Mouse (Mus musculus): ENCODE measurements around the gene 6430548M08Rik.

Gene 6430548M08Rik
- long read RNA-seq, experiment 1, full-length matches to known transcripts = 3 of 27 reads
- long read RNA-seq, experiment 1, partial matches to known transcripts = 6 of 27 reads
- long read RNA-seq, experiment 1, other reads (novel, unspliced or antisense) = 18 of 27 reads
- long read RNA-seq, experiment 2, full-length matches to known transcripts = 1 of 18 reads
- long read RNA-seq, experiment 2, partial matches to known transcripts = 5 of 18 reads
- long read RNA-seq, experiment 2, other reads (novel, unspliced or antisense) = 12 of 18 reads

DNA sequence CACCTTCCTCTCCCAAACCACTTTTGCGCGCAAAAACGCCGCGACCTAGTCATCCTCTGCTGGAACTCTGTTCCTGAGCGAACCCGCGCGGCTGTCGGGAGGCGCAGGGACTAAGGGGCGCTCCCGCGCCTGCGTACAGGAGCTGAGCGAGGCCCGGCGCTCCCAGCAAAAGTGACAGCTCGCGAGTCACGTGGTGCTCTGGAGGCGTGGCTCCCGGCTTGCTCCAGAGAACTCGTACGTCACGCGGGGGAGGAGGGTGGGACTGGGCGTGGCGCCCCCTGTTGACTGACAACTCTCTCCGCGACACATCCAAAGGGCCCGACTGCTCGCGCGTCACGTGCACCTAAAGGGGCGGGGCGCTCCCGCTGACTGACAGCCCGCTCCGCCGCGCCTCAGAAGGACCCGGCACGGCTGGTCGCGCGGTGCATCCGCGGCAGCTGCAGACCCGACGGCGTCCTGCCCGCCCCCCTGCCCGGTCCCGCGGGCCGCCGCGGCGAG is at the start of gene 6430548M08Rik:
Gene 6430548M08Rik, plus strand, starts transcription at position 395 of the 498 bp plus-strand sequence.
- intact Hi-C loops (cut with DNase I) = no loop called here

DNA sequence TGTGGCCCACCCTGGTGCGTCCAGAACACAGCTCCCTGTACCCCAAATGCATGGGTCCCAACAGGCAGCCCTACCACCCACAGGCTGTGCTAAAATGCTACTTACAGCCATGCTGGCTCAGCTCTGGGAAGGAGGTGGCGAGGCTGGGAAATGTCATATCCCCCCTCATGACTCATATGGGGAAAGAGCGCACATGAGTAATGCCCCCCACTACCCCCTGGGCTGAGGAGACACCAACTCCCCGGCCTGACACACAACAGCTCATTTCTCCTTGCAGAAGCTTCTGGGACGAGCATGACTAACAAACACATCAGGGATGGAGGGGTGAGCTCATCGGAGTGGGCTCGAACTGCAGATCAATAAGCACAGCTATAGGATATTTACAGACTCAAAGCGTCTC is 48.3 kb upstream of the 6430548M08Rik start:
- intact Hi-C loops (cut with DNase I) = no loop called here

DNA sequence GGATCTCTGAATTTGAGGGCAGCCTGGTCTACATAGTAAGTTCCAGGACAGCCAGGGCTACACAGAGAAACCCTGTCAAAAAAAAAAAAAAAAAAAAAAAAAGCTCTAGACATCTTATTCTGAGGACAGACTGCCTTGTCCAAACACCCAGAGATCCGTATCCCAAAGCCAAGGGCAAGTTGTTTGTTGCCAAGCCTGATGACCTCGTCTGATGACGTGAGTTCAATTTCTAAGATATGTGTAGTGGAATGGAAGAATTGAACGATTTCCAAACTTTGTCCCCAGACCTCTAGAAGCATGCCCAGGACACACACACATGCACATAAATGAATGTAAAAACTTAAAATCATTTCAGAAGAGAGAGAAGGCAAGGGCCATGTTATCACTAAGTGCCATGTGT is 47.7 kb upstream of the 6430548M08Rik start:
- intact Hi-C loops (cut with DNase I) = no loop called here

DNA sequence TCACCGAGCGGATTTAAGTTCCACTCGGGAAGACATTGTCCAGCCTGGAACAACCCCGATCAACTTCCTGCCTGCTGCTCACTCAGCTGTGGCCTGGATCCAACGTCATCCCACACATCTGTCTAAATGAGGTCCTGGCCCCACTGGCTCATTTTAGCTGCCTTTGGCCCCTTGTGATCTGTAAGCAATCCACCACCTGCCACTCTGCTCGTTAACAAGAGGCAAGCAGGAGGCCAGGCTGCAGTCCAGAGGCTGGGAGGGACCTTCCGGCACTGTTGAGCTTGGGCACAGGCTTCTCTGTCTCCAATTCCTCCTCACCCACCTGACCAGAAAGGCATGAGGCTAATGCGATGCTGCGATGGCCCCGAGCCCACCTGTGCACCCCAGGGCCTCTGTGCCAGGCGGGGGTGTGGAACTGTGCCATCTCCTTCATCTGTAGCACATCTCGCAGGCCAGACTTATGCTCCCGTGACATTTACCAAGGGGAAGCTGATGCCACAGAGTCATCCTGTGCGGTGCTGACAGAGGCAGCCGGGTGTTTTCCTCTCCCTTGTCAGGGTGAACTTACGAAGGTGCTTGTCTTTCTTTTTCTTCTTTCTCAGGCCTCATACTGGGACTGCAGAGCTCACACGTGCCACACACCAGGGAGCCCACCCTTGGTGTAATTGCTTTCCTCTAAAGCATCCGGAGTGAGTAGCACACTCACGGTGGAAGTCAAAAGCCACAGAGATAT is 45.9 kb upstream of the 6430548M08Rik start:
- intact Hi-C loops (cut with DNase I) = no loop called here

DNA sequence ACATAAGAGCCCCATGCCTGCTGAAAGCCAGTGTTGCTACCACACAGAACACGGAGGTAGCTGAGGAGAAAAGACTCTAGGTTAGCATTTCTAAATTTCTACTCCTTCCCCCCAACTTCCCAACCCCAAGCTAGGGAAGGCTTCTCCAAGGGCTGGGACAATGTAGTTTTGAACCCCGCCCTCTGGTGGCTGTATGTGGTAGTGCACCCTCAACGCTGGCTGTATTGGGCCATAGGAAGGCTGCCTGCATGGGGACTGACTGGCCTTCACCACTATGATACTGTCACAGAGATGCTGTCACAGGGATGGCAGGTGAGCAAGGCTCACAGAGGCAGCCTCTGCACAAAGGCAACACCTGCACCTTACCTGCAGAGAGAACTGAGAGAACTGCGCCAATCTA is 42.3 kb upstream of the 6430548M08Rik start:
- intact Hi-C loops (cut with DNase I) = loop anchor here (2.0 kb wide), 1 partner anchor 91 kb away; no protein-coding TSS in a partner anchor

DNA sequence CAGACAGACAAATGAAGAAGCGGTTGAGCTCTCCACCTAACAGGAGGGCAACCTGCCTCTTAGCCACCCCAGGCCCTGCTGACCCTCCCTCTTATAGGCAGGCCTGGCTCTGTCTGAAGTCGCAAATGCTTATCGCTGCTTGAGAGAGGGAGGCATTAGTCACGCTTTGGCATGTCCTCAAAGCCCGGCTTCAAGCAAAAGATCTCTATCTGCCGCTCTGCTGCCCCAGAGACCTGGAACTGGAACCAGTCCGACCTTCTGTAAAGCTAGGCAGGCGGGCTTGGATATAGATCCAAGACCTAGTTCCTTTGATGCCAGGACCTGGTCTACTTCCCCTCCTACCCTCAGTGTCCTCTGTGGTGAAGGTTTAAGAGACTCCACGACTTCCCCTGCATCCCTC is 41.7 kb upstream of the 6430548M08Rik start:
- intact Hi-C loops (cut with DNase I) = loop anchor here (2.0 kb wide), 1 partner anchor 91 kb away; no protein-coding TSS in a partner anchor

DNA sequence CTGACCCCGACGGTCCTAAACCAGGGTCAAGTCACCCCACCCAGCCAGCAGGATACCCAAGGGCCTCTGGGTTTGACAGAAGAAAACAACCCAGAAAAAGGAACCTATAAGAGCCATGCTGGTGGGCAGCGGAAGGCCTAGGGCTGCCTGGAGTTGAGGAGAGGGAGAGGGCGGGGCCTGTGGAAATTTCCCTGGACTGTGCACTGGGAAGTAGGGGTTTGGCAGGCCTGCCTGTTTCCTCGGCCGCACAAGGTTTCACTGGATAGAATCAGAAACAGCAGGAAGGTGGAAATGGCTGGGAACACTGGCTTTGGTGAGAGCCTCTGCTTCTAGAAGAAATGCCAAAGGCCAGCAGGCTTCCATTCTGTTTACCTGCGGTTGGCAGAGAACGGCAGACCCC is 41.1 kb upstream of the 6430548M08Rik start:
- intact Hi-C loops (cut with DNase I) = loop anchor here (2.0 kb wide), 1 partner anchor 92 kb away; no protein-coding TSS in a partner anchor

DNA sequence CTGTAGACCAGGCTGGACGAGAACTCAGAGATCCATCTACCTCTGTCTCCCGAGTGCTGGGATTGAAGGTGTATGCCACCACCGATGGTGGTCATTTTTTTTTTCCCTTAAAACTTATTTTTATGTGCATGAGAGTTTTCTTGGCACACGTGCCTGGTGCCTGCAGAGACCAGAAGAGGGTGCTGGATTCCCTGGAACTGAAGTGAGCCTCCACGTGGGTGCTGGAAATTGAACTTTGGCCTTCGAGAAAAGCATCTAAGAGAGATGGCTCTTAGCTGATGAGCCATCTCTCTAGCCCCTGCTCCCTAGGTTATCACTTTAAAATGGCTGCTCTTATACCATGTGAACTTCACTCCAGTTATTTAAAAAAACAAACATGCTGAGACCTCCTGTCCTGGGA is 39.4 kb upstream of the 6430548M08Rik start:
- intact Hi-C loops (cut with DNase I) = no loop called here

DNA sequence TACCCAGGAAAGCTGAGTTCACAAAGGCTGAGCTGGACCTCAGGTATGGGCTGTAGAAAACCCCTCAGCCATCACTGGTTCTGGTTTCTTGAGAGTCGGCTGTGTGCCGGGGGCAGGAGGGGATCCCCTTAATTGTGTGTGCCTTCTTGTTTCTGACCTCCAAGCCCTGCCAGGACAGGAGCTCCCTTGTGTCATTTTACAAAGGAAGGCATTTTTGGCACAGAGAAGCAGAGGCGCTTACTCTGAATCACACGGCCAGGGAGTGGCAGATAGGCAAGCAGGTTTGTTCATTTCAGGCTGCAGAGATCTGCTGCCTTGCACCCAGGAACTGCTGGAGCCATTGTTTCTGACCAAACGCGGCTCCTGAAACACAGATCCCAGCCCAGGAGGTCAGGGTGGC is 38.6 kb upstream of the 6430548M08Rik start:
- intact Hi-C loops (cut with DNase I) = no loop called here

DNA sequence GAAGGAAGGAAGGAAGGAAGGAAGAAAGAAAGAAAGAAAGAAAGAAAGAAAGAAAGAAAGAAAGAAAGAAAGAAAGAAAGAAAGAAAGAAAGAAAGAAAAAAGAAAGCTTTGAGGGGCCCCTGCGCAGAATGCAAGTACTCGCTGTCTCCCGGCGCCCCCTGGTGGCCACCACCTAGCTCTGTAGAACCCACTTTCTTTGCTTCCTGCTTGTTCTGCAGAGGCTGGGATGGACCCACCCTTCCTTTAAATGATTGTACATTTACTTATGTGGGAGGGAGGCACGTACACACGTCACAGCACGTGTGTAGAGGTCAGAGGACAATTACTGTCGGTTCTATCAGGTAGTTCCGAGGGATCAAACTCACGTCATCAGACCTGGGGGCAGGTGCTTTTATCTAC is 35.9 kb upstream of the 6430548M08Rik start:
- intact Hi-C loops (cut with DNase I) = loop anchor here (2.0 kb wide), 1 partner anchor 133 kb away; no protein-coding TSS in a partner anchor

DNA sequence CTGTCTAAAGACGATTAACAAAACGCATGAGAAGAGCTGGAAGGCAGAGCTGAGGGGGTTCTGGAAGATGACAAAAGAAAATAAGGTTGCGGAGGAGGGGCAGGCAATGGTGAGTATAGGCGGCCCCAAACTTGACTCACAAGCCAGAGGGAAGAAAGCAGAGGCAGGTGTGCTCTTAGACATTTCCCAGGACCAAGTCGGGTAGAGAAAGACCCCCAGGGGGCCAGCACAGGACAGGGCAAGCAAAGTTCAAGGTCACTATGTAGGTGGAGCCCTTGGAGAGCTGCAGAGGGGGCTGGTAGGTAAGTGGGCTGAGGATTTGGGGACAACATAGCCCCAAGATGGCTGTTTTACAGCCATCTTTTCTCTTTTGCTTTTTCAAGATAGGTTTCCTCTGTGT is 34.6 kb upstream of the 6430548M08Rik start:
- intact Hi-C loops (cut with DNase I) = loop anchor here (2.0 kb wide), 1 partner anchor 135 kb away; no protein-coding TSS in a partner anchor

DNA sequence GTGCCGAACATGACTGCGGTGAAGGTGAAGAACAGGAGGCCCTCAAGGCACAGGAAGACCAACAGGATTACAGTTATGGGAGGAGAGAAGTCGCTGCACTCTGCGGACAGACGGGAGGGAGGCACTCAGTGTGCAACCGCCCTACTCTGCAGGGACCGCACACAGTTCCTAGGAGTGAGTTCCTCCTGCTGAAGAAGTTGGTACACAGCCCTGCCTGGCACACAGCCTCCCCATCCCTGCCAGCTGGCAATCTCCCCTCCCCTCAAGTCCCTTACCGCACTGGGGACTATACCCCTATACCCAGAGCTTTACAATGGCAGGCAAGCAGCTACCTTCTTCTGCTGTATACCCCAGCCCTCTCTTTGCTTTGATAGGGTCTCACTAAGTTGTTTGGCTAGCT is 30.7 kb upstream of the 6430548M08Rik start:
- intact Hi-C loops (cut with DNase I) = no loop called here

DNA sequence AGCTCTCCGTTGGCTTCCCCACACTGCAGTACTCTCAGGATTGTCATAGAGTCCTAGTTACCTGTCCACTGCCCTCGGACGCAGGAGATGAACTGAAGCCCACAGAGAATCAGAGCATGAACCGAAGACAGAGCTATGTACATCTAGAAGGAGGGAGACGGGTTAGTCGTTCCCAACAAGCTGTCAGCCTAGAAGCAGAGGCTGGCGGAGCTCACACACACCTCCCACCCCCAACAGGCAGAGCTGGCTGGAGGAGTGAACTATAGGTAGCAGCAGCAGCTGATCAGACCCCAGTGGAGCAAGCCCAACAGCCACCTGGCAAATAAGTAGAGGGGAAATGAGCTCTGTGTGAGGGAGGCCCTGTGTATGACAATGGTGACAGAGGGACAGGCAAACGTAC is 29.2 kb upstream of the 6430548M08Rik start:
- intact Hi-C loops (cut with DNase I) = no loop called here

DNA sequence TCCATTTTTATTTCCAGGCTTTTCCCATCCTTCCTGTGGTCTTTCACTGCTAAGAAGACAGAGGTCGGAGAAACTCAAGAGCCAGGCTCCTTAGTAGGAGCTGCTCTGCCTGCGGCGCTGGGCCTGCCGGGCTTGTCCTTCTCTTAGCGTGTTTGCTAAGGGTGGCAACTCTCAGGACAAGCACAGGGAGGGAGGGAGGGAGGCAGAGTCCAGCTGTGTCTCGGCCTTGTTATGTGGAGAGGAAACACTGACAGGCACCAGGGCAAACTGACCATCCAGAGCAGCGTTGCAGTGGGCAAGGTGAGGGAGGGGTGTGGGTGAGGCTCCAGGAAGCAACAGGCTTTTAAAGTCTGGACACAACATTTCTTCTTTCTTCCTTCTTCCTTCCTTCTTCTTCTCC is 24.4 kb upstream of the 6430548M08Rik start:
- intact Hi-C loops (cut with DNase I) = no loop called here

DNA sequence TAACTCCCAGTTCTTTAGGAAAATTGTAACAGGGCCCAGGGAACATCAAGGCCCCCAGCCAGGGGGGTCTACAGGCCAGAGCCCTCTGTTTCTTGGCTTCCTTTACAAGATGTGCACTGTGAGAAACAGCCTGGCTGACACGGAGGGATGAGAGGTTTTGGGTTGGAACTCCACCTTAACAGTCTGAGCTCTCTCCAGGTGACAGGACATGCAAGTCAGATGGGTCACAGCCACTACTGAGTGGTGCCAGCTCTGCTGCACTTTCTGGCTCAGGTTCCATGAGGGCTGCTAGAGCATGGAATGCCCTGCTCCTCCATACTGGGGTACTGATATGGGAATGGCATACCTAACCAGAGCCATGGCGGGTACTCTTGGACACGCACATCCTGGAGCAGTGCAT is 22.9 kb upstream of the 6430548M08Rik start:
- intact Hi-C loops (cut with DNase I) = loop anchor here (10.0 kb wide), 1 partner anchor 64 kb away; no protein-coding TSS in a partner anchor

DNA sequence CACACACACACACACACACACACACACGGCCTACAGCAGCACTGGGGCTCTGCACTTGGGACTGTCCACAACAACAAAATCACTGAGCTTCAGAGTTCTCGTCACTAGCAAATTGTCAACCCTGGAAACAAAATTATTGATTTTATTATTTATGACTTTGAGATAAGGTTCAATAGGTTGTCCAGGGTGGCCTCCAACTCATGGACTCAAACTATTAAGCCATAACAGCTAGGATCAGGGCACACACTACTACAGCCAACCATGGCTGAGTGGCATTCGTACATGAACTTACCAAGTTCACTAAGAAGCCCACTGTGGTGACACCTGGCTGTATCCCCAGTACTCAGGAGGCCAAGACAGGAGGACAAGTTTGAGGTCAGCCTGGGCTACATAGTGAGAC is 20.8 kb upstream of the 6430548M08Rik start:
- intact Hi-C loops (cut with DNase I) = loop anchor here (10.0 kb wide), 1 partner anchor 62 kb away; no protein-coding TSS in a partner anchor

DNA sequence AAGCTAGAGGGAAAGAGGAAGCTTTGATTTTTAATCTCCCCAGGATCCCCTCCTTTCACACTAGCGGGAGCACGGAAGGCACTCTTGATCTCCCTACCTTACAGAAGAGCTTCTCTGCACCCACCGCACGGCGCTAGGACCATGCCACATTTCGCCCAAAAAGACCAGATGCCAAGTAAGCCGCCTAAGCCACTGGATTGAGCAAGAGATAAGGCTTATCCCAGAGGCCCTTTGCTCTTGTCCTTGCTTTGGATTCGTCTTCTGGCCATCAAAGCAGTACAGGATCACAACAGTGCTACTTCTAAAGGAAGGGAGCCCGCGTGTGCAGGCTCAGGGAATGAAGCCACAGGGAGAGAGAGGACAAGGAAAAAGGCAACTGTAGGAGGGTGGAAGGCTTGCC is 19.2 kb upstream of the 6430548M08Rik start:
- intact Hi-C loops (cut with DNase I) = loop anchor here (10.0 kb wide), 1 partner anchor 60 kb away; no protein-coding TSS in a partner anchor

DNA sequence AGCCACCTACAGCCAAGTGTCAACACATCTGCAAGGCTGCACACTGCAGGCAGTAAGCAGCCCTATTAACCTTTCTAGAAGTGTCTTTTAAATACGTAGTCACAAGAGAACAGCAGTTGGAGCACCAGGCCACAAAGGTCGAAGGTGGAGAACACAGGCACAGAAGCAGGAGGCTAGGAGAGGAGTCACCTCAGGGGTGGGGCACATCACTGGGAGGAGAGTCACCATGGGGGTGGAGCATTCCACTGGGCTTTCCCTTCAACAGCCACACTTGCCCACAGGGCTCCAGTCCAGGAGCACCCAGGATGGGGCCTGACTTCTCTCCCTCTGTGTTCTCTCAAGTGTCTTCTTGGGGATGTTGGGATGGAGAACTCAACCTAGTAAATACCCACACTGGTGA is 17.5 kb upstream of the 6430548M08Rik start:
- intact Hi-C loops (cut with DNase I) = loop anchor here (10.0 kb wide), 1 partner anchor 58 kb away; no protein-coding TSS in a partner anchor

DNA sequence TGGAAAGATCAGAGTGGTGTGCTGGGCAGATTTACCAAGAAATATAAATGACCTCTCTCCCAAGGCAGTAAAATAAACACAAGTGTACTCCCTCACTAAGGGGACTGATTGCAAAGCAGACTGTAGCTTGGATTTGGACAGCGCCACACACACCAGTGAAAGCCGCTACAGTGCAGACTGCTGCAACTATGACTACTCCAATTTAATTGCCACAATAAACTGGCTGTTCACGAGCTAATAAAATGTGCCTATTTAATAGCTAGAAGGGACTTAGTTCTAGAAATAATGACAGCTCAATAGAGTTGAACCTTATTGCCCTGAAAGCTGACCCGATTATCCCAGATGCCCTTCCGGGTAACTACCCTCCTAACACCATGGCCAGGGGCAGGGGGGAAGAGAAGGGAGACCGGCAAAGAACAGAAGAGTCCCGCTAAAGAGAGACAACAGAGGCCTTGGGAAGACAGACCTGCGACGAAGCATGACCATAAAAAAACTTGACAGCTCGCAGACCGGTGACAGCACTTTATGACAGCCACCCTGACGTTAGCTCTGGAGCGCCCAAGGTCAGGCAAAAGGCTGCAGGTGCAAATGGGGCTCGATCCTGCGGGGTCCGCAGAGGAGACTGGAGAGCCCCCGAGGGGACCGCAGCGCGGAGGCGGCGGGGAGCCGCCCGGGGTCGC is 13.4 kb upstream of the 6430548M08Rik start:
- intact Hi-C loops (cut with DNase I) = no loop called here

DNA sequence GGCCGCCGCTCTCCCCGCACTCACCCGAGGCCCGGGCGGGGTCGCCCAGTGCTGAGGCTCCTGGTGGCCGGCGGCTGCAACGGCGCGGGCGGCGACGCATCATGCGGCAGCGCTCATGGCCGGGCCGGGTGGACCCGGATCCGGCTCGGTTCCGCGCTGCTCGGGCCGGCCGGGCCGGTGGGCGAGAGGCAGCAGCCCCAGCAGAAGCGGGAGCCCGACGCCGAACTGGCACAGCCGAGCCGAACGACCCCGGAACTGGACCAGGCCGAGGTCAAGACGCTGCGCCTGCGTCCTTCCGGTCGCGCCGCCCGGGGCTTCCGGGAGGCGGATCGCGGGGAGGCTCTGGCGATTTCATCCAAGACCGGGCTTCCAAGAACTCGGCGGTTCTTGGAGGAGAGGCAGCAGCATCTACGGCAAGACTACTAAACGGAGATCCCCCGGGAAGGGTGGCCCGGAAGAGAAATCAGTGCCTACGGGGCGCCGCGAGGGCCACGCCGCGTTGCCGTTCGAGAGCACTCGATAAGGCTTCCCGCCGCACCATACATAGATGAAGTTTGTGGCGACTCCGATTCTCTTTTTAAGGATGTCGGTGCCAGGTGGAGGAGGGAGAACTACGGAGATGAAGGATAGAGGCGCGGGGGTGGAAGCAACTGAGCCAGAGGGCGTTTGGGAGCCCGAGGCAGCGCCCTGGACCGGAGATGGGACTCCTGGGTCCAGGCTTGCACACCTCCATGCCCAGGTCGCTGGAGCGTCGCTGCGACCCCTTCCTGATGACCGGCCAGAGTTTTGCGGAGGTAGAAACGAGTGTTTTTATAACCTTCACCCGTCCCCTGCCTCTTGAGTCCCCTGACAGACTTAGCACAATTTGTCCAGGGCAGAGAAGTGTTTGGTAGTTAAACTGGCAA is 12.6 kb upstream of the 6430548M08Rik start, which contains the start of gene Zdhhc7:
Gene Zdhhc7, minus strand, starts transcription at position 415 of the 905 bp plus-strand sequence.
- intact Hi-C loops (cut with DNase I) = no loop called here

Measured in adrenal gland (tissue).